Comparison of ENCODE assay signal across 7 mouse cellular contexts in the genomic region with DNA sequence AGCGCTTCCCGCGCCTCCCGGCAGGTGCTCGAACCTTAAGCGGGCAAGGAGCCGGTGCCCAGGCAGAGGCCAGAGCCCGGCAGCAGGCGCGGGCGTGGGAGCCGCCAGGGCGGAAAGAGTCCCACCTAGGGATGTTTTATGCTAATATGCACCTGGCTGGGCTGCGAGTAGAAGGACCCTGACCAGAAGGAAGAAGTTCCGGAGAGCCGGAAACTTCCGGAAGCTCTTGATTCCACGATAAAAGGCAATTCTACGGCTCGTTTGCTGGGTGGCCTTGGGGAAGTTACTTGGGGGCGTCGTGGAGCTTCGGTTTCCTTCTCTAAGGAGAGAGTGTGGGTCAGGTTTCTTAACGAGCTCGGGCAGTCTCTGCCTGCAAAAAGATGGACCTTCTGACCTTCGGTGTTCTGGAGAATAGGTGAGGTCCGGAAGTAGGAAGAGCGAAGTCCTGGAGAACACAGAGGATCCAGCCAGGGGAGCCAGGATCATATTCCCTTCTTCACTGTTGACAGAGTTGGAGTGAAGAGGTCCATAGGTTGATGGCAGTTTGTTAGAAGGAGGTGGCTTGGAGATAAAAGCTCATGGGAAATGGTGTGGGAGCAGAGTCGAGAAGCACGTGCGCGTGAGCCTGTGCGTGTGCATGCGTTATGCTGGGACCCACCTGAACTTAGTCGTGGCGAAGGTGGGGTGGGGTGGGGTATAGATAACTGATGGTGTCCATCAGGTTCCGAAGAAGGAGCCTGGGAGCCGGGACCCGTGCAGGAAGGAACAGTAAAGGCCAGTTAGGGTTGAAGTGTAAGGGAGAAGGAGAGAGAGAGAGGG. TPM values are rescaled to one million over a fixed set of nuclear protein-coding genes. Genes with fewer than 3 reads are reported as not detected.
DNase-seq lines count a peak whose midpoint lies in the region; ATAC-seq and TF ChIP-seq lines count a peak whose summit lies in the region.

No protein-coding gene starts in this region.

- peak; percentile 60 for DNase-seq in lung, adult 2 months
- no peak for DNase-seq in lung, postnatal 10 days
- DNase-seq in limb, embryonic 11.5 days (ENCODE audit: low spot score) = no peak
- DNase-seq in adrenal gland, adult 8-10 months = no peak
- no peak for DNase-seq in cerebellum, postnatal 36 days

- TF ChIP-seq CTCF in lung, adult 2 months (IDR thresholded peaks at IDR 0.05; ENCODE audit: insufficient read depth, low read length) = no peak
- no peak for TF ChIP-seq CTCF in small intestine, adult 2 months (IDR thresholded peaks at IDR 0.05; ENCODE audit: extremely low read depth, insufficient read length, insufficient replicate concordance, low read depth, low read length)

- ATAC-seq in embryonic facial prominence, embryonic 15.5 days (ENCODE audit: insufficient number of reproducible peaks, low FRiP score, low TSS enrichment, low read depth) = no peak
- ATAC-seq in limb, embryonic 11.5 days (ENCODE audit: insufficient number of reproducible peaks, low FRiP score, low TSS enrichment, low read depth) = no peak

- H3K4me1 ChIP-seq in lung, adult 2 months (ENCODE audit: control insufficient read depth, insufficient read depth, low read length) = peaks cover 2% of the 10 kb centered on the region; the same call in 1 of the 2 replicates
- peaks cover 59% of the 10 kb centered on the region for H3K4me1 ChIP-seq in embryonic facial prominence, embryonic 15.5 days
- peaks cover 45% of the 10 kb centered on the region for H3K4me1 ChIP-seq in limb, embryonic 11.5 days (ENCODE audit: control insufficient read depth, insufficient read depth, low read length)
- peaks cover 14% of the 10 kb centered on the region for H3K4me1 ChIP-seq in small intestine, adult 2 months (ENCODE audit: control insufficient read depth, insufficient read depth, insufficient read length, low read length)

- H3K4me3 ChIP-seq in lung, adult 2 months (replicated peaks; ENCODE audit: extremely low read depth, low read depth, low read length) = peak overlapping the region; percentile 0
- H3K4me3 ChIP-seq in embryonic facial prominence, embryonic 15.5 days (replicated peaks) = peak overlapping the region; percentile 45
- peak overlapping the region; percentile 31 for H3K4me3 ChIP-seq in limb, embryonic 11.5 days (ENCODE audit: low read depth, low read length)
- H3K4me3 ChIP-seq in small intestine, adult 2 months (ENCODE audit: low read depth, low read length) = peak overlapping the region; percentile 71

- H3K4me2 ChIP-seq in embryonic facial prominence, embryonic 15.5 days (replicated peaks) = peak overlapping the region; percentile 89
- H3K4me2 ChIP-seq in limb, embryonic 11.5 days (ENCODE audit: low read depth, severe bottlenecking) = peak overlapping the region; percentile 92

- no peaks in the 10 kb centered on the region for H3K36me3 ChIP-seq in embryonic facial prominence, embryonic 15.5 days
- no peaks in the 10 kb centered on the region for H3K36me3 ChIP-seq in limb, embryonic 11.5 days (ENCODE audit: control insufficient read depth, insufficient read depth, low read length)
- H3K36me3 ChIP-seq in small intestine, adult 2 months (ENCODE audit: control insufficient read depth, insufficient read depth, low read length) = no peaks in the 10 kb centered on the region

- no peaks in the 10 kb centered on the region for H3K27me3 ChIP-seq in embryonic facial prominence, embryonic 15.5 days
- H3K27me3 ChIP-seq in limb, embryonic 11.5 days (ENCODE audit: control insufficient read depth, insufficient read depth, low read length) = no peaks in the 10 kb centered on the region
- peaks cover 6% of the 10 kb centered on the region; the same call in 1 of the 2 replicates for H3K27me3 ChIP-seq in small intestine, adult 2 months (ENCODE audit: control insufficient read depth, insufficient read depth, low read length)

- WGBS in lung, adult 2 months = 13% methylated on average over 39 of the region's 39 CpGs
- WGBS in embryonic facial prominence, embryonic 15.5 days = 5% methylated on average over 39 of the region's 39 CpGs
- 3% methylated on average over 39 of the region's 39 CpGs for WGBS in limb, embryonic 11.5 days
- 8% methylated on average over 39 of the region's 39 CpGs for WGBS in small intestine, adult 2 months

- peak overlapping the region; percentile 39 for H3K9ac ChIP-seq in embryonic facial prominence, embryonic 15.5 days
- H3K9ac ChIP-seq in limb, embryonic 11.5 days (ENCODE audit: low read length) = peak overlapping the region; percentile 65

- no peaks in the 10 kb centered on the region for H3K9me3 ChIP-seq in embryonic facial prominence, embryonic 15.5 days (replicated peaks)
- no peaks in the 10 kb centered on the region for H3K9me3 ChIP-seq in limb, embryonic 11.5 days (ENCODE audit: control insufficient read depth, low read length)

- no peak for TF ChIP-seq POLR2A in lung, adult 2 months (IDR thresholded peaks at IDR 0.05; ENCODE audit: borderline replicate concordance, extremely low read depth, low read depth, low read length)
- TF ChIP-seq POLR2A in small intestine, adult 2 months (IDR thresholded peaks at IDR 0.05; ENCODE audit: low read depth, low read length) = no peak

- peak overlapping the region; percentile 88 for H3K27ac ChIP-seq in embryonic facial prominence, embryonic 15.5 days (replicated peaks)
- no peak overlapping the region for H3K27ac ChIP-seq in limb, embryonic 11.5 days (replicated peaks; ENCODE audit: low read depth, low read length)
- H3K27ac ChIP-seq in small intestine, adult 2 months (ENCODE audit: insufficient read depth, low read depth, low read length) = peak overlapping the region; percentile 26; the same call in 1 of the 2 replicates

RNA-seq across cellular contexts. Expression of gene Ephb3, which starts 44.4 kb away (rescaled TPM):
- 43.9 and 50.5 TPM in 2 replicates for polyA plus RNA-seq in lung, adult 2 months (2012; rRNA removed)
- polyA plus RNA-seq in embryonic facial prominence, embryonic 15.5 days (2015; fragmentation: Nextera tagmentation; extraction: Ambion mirVana) = 50.7 and 53.3 TPM in 2 replicates
- polyA plus RNA-seq in limb, embryonic 11.5 days (2014; fragmentation: Nextera tagmentation; extraction: Ambion mirVana) = 33.1 and 35.7 TPM in 2 replicates
- 9.3 and 11.3 TPM in 2 replicates for polyA plus RNA-seq in small intestine, adult 2 months (2012; rRNA removed)
- total RNA-seq in adrenal gland, adult 8-10 months (2022) = 1 to 10 TPM; 1.3 to 2.3 (median 1.7) TPM

Comparison
In these comparisons a context has a peak if more than half of its experiments do, and no peak if none do; other contexts are left out.
1. H3K4me3 ChIP-seq: peak in every context shown above with its lines; median percentile 71 in small intestine, adult 2 months; 45 in embryonic facial prominence, embryonic 15.5 days; 31 in limb, embryonic 11.5 days; 0 in lung, adult 2 months.